Mouse (Mus musculus): ENCODE results near the gene Chpt1. TPM values are rescaled to one million over a fixed set of nuclear protein-coding genes. Genes with fewer than 3 reads are reported as not detected.

Chpt1 gene
- polyA plus RNA-seq, 1 experiment from 2014 or later: 6.9 TPM

Other genes starting within 250 kb of the Chpt1 start
- 0.31 and 0.36 TPM in 2 replicates for gene Dram1, start 125.0 kb downstream of the Chpt1 start, polyA plus RNA-seq (2015; fragmentation: Nextera tagmentation; extraction: Ambion mirVana)
- 12.9 and 13.4 TPM in 2 replicates for gene Gnptab, start 124.9 kb downstream of the Chpt1 start, polyA plus RNA-seq (2015; fragmentation: Nextera tagmentation; extraction: Ambion mirVana)
- 0.31 TPM in 1 of 2 replicates, not detected in the other for gene Sycp3, start 44.5 kb downstream of the Chpt1 start, polyA plus RNA-seq (2015; fragmentation: Nextera tagmentation; extraction: Ambion mirVana)
- 1.7 and 1.9 TPM in 2 replicates for gene Mybpc1, start 101.1 kb upstream of the Chpt1 start, polyA plus RNA-seq (2015; fragmentation: Nextera tagmentation; extraction: Ambion mirVana)
- not detected in 2 replicates for gene Spic, start 180.9 kb upstream of the Chpt1 start, polyA plus RNA-seq (2015; fragmentation: Nextera tagmentation; extraction: Ambion mirVana)
- gene Arl1, start 226.8 kb upstream of the Chpt1 start, polyA plus RNA-seq (2015; fragmentation: Nextera tagmentation; extraction: Ambion mirVana): 135 and 150 TPM in 2 replicates

Measured in midbrain, embryonic 13.5 days (tissue).